Mouse (Mus musculus): ENCODE results near the gene Fes.

DNA sequence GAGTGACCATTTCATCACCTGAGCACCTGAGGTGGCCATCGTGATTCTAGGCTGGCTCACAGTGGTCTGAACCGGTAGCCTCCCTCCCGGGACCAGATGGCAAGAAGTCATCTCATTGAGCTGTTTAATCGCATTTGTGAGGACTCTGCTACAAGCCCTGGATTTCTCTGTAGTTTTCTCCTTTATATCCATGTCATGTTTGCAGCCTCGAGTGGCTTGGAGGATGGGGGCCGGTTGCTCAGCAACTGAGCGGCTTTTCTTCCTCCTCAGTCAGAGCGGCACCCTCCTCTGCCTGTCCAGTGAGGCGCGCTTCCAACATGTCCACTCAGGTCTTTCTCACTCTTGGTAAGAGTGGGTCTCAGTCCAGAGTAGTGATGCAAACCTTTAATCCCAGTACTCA is 11.6 kb downstream of the Fes start:
- TF ChIP-seq POLR2A (IDR thresholded peaks at IDR 0.05; ENCODE audit: control insufficient read depth in 1 of 2, insufficient read depth in 1 of 2, low read depth in 1 of 2, low read length in 2 of 2, poor library complexity in 1 of 2) (no peak), EP300 (IDR thresholded peaks at IDR 0.05; ENCODE audit: low read depth in 1 of 2, low read length in 2 of 2) (no peak), ZMIZ1 (IDR thresholded peaks at IDR 0.05; ENCODE audit: low read depth, low read length) (no peak), NRF1 (IDR thresholded peaks at IDR 0.05; ENCODE audit: insufficient read depth, low read depth, low read length, poor library complexity, severe bottlenecking) (no peak), KAT2A (conservative IDR thresholded peaks at IDR 0.05; ENCODE audit: low read depth, low read length) (no peak), MAX (IDR thresholded peaks at IDR 0.05; ENCODE audit: low read length) (no peak), POLR2AphosphoS5 (IDR thresholded peaks at IDR 0.05; ENCODE audit: borderline replicate concordance, low read depth, low read length) (no peak), RCOR1 (IDR thresholded peaks at IDR 0.05; ENCODE audit: low read depth, low read length) (no peak), CTCF (IDR thresholded peaks at IDR 0.05 in 2 of 3, conservative IDR thresholded peaks at IDR 0.05 in 1 of 3; ENCODE audit: control insufficient read depth in 1 of 3, insufficient read depth in 1 of 3, low read depth in 2 of 3, low read length in 3 of 3, poor library complexity in 1 of 3, severe bottlenecking in 1 of 3) (no peak), TBP (IDR thresholded peaks at IDR 0.05; ENCODE audit: low read depth, low read length) (no peak), GATA1 (IDR thresholded peaks at IDR 0.05; ENCODE audit: low read depth, low read length) (no peak), JUND (IDR thresholded peaks at IDR 0.05; ENCODE audit: low read depth, low read length) (no peak)

Measured in MEL (cell line).